Mouse (Mus musculus) left cerebral cortex, postnatal 14 days (tissue): Measurements from ENCODE around the gene Gm4788. TPM values are rescaled to one million over a fixed set of nuclear protein-coding genes. Genes with fewer than 3 reads are reported as not detected.
"Not testable (repeated sequence)": the region's sequence is repeated elsewhere in the genome, so short reads cannot be mapped to it uniquely, and the experiment has no call there.

Experiments
- DNase-seq, 2 experiments: peaks; one replicate each; pipeline ENCODE4 v3.0.0; 2021 to 2022; ENCODE audit warnings: low spot score in 2 of 2, mixed read lengths in 1 of 2
- intact Hi-C: fragments of 180-260 bp; cut with DNase I; formaldehyde crosslinking; loops from one replicate; pipeline ENCODE4 v1.15.1; 2025
- long read RNA-seq, 2 experiments: library from polyadenylated mRNA; stranded (forward); transcript quantifications; one replicate each; pipeline ENCODE4 v2.0.0; 2021
- total RNA-seq, 2 experiments: library from RNA; stranded (reverse); gene quantifications; 2 replicates each; pipeline ENCODE4 v1.2.3; 2021

The Gm4788 gene
- total RNA-seq: under 1 TPM in 1 of 2 experiments, not detected in 1; 0.13 TPM
- long read RNA-seq, experiment 1: 0 reads
- long read RNA-seq, experiment 2: 0 reads

DNA sequence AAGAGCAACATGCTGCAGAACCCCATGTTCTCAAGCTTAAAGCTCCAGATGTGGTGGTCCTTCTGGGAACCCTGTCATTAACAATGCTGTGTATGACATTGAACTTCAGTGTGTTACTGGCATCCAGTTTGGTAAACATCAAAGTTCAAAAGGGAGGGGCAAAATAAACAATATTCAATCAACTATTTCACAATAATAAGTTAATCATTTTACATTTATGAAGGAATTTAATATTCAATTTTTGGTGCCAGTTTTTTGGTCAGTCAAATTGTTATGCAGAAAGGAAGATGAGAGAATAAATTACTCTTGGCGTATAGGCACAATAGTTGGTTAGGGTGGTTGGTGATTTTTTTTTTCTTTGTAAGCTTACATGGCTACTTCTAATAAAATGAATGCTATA lies at the start of gene Gm4788:
TSS of gene Gm4788 (minus strand) at position 101 of the 400 bp plus-strand sequence.
- intact Hi-C loops: loop anchor here (10.0 kb wide), 1 partner anchor 106 kb away; no protein-coding TSS in a partner anchor
- no peak for DNase-seq

GRCm38 (mm10) chr1:139808594-139808993 lies 27.6 kb upstream of the Gm4788 start:
- intact Hi-C loops: no loop called here
- DNase-seq: no peak

DNA sequence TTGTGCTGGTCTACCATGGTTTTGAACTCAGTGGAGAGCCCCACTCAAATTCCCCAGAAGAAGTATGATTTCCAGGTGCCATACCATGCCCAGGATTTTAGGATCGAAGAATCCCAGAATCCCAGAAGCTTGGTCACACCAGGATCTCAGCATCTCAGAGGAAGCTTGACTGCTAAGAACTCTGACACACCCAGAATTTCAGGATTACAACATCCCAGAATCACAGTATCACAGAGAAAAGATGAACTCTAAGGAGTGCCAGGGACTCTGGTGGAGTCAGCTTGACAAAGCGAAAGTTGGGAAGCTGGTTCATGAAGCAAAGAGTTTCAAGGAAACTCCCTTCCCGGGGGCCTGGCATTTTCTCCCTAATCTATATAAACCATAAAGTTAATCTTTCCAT lies 11.1 kb downstream of the Gm4788 start:
- DNase-seq, intact Hi-C loops: not testable (repeated sequence)

DNA sequence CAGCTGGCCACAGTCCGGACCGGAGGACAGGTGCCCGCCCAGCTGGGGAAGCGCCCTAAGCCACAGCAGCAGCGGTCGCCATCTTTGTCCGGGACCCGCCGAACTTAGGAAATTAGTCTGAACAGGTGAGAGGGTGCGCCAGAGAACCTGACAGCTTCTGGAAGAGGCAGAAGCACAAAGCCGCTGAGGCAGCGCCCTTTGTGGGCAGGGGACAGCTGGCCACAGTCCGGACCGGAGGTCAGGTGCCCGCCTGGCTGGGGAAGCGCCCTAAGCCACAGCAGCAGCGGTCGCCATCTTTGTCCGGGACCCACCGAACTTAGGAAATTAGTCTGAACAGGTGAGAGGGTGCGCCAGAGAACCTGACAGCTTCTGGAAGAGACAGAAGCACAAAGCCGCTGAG lies 64.4 kb downstream of the Gm4788 start:
- DNase-seq, intact Hi-C loops: not testable (repeated sequence)

GRCm38 (mm10) chr1:139716249-139716648 lies 64.8 kb downstream of the Gm4788 start:
- intact Hi-C loops, DNase-seq: not testable (repeated sequence)

DNA sequence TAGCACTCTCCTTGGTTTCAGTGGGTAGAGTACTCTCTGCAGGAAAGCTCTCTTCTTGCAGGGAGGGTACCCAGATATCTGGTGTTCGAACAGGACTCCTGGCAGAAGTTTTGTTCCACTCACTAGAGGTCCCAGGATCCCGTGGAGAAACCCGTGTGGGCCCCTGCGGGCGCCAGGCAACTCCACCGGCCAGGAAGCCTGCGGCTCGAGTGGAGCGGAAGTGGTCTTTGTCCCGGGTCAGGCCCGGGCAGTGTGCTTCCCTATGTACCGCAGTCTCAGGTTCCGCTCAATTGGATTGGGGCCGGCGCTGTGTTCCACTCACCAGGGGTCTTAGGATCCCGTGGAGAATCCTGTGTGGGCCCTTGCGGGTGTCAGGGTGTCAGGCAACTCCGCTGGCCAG lies 131.1 kb downstream of the Gm4788 start:
- DNase-seq, intact Hi-C loops: not testable (repeated sequence)

Other genes with a start within 250 kb of the Gm4788 start
- not detected for gene Cfhr1, start 221.0 kb downstream of the Gm4788 start, total RNA-seq
- under 1 TPM in 1 of 2 experiments, not detected in 1; 0.55 TPM for gene Cfhr2, start 77.5 kb upstream of the Gm4788 start, total RNA-seq